Mouse (Mus musculus) G1E (cell line): ENCODE measurements around the gene Mxi1.

Experiments used
- CTCF ChIP-seq: IDR thresholded peaks from 2 replicates; pipeline ENCODE4 v1.5.1; 2012; ENCODE audit warnings: low read depth, low read length, inconsistent platforms, mixed read lengths
- GATA2 ChIP-seq: IDR thresholded peaks from 2 replicates; pipeline ENCODE4 v1.6.1; 2012; ENCODE audit warnings: low read depth, low read length, inconsistent platforms, borderline replicate concordance

- no peak for TF ChIP-seq CTCF
- TF ChIP-seq GATA2 = no peak
Observed at GRCm38 (mm10) chr19:53344062-53344461, 33.7 kb downstream of the Mxi1 start.
